Mouse (Mus musculus): ENCODE measurements around the gene Ces1d. TPM values are rescaled to one million over a fixed set of nuclear protein-coding genes. Genes with fewer than 3 reads are reported as not detected.

Ces1d gene
- polyA plus RNA-seq, 1 experiment from 2014 or later: 0.22 TPM

DNA sequence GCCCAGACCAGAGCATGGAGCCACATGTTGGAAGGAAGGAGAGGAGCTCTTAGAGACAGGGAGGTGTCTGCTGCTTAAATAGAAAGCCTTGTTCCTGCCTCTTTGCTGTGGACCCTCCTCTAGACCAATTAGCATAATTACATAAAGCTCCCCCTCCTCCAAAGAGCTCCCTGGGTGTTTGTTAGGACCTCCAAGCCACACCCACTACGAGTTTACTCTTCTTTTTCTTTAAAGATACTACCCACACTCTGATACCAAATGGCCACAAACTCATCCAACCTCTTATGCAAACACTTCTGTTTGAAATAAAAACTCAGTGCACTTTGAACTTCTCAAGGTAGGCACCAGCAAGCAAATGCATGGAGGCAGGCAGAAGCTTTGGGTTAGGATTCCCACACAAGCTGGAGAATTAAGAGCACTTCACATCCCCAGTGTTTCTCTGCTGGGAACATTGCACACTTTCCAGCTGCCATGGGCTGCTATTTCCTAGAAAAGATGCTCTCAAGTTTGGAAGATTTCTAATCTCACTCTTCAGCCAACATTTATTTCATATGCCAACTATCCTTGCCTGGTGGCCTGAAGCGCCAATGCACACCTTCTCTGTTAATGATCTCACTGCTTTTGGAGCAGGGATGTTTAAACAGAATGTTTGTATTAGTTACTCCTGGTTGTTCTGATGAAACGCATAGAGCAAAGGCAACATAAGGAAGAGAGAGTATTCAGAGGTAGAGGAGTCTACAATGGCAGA lies 66.2 kb downstream of the Ces1d start, which contains the start of gene Ces1c:
Gene Ces1c, minus strand, starts transcription at position 51 of the 748 bp plus-strand sequence.
- WGBS: 96% methylated on average over 3 of the region's 3 CpGs
- ATAC-seq (ENCODE audit: low FRiP score): no peak
- Histone ChIP-seq H3K9me3 (replicated peaks) (no peaks in the 10 kb centered on the region), H3K4me2 (no peak within 1 kb of the TSS), H3K27ac (replicated peaks) (no peak within 1 kb of the TSS), H3K4me3 (replicated peaks) (no peak within 1 kb of the TSS), H3K36me3 (no peaks in the 10 kb centered on the region), H3K4me1 (no peaks in the 10 kb centered on the region), H3K27me3 (replicated peaks) (no peaks in the 10 kb centered on the region), H3K9ac (replicated peaks) (no peak within 1 kb of the TSS)

- Histone ChIP-seq H3K4me2 (no peak overlapping the region), H3K4me1 (no peaks in the 10 kb centered on the region), H3K9me3 (replicated peaks) (no peaks in the 10 kb centered on the region), H3K27me3 (replicated peaks) (no peaks in the 10 kb centered on the region), H3K4me3 (replicated peaks) (no peak overlapping the region), H3K27ac (replicated peaks) (no peak overlapping the region), H3K9ac (replicated peaks) (no peak overlapping the region), H3K36me3 (no peaks in the 10 kb centered on the region)
- WGBS: 87% methylated on average over 2 of the region's 2 CpGs
- no peak for ATAC-seq (ENCODE audit: low FRiP score)
Measured at GRCm38 (mm10) chr8:93126476-93126875, 71.2 kb downstream of the Ces1d start.

- no peaks in the 10 kb centered on the region for H3K9me3 ChIP-seq (replicated peaks)
- WGBS: 96% methylated on average over 1 of the region's 1 CpGs
- no peak overlapping the region for H3K4me2 ChIP-seq
- no peak overlapping the region for H3K4me3 ChIP-seq (replicated peaks)
- H3K36me3 ChIP-seq: no peaks in the 10 kb centered on the region
- no peaks in the 10 kb centered on the region for H3K4me1 ChIP-seq
- no peak overlapping the region for H3K9ac ChIP-seq (replicated peaks)
- no peak overlapping the region for H3K27ac ChIP-seq (replicated peaks)
- no peaks in the 10 kb centered on the region for H3K27me3 ChIP-seq (replicated peaks)
- ATAC-seq (ENCODE audit: low FRiP score): no peak
Measured at GRCm38 (mm10) chr8:93122005-93122404, 75.6 kb downstream of the Ces1d start.

Other genes with a start within 250 kb of the Ces1d start
- gene Slc6a2, start 237.8 kb downstream of the Ces1d start, polyA plus RNA-seq (2015; fragmentation: Nextera tagmentation; extraction: Ambion mirVana): 0.09 TPM in 1 of 2 replicates, not detected in the other
- 0.09 and 0.14 TPM in 2 replicates for gene Ces1a, start 149.6 kb downstream of the Ces1d start, polyA plus RNA-seq (2015; fragmentation: Nextera tagmentation; extraction: Ambion mirVana)
- gene Ces1b, start 117.8 kb downstream of the Ces1d start, polyA plus RNA-seq (2015; fragmentation: Nextera tagmentation; extraction: Ambion mirVana): 0.18 TPM in 1 of 2 replicates, not detected in the other
- not detected in 2 replicates for gene Ces1c, start 66.6 kb downstream of the Ces1d start, polyA plus RNA-seq (2015; fragmentation: Nextera tagmentation; extraction: Ambion mirVana)
- not detected in 2 replicates for gene Ces1e, start 31.8 kb upstream of the Ces1d start, polyA plus RNA-seq (2015; fragmentation: Nextera tagmentation; extraction: Ambion mirVana)
- 0.28 TPM in 1 of 2 replicates, not detected in the other for gene Ces1f, start 81.9 kb upstream of the Ces1d start, polyA plus RNA-seq (2015; fragmentation: Nextera tagmentation; extraction: Ambion mirVana)
- not detected in 2 replicates for gene Ces1g, start 139.5 kb upstream of the Ces1d start, polyA plus RNA-seq (2015; fragmentation: Nextera tagmentation; extraction: Ambion mirVana)
- gene Ces1h, start 181.9 kb upstream of the Ces1d start, polyA plus RNA-seq (2015; fragmentation: Nextera tagmentation; extraction: Ambion mirVana): not detected in 2 replicates